ENCODE assay signal across 15 mouse cellular contexts in the genomic region with DNA sequence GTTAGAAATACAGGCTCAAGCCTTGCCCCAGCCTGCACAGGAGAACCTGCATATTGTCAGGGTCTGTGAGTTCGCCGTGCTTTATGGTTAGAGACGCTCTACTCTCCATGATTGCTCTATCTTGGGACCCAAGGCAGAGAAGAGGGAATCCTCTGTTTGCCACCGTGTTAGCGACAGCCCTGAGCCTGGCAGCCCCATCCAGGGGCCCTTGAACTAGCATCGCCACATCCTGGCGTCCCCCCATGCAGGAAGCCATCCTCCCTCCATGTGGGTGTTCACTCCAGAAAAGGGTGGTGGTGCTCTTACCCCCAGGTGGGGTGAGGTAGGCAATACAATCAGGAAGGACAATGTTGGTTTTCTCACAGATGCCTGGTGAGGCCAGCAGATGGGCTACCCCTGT.
DNase-seq lines count a peak whose midpoint lies in the region; ATAC-seq and TF ChIP-seq lines count a peak whose summit lies in the region.
"Had no signal": no experiment of that assay in that cellular context is flagged by ENCODE, and none has a peak within 500 bp of the region (broad histone marks: within the 10 kb centered on the region; RNA-seq: fewer than 3 reads in every experiment).

No protein-coding gene starts in this region.

- TF ChIP-seq CTCF in heart, adult 2 months (IDR thresholded peaks at IDR 0.05), result no peak
- no peak for TF ChIP-seq CTCF in kidney, postnatal 0 days (IDR thresholded peaks at IDR 0.05; ENCODE audit: low read depth)

- H3K4me2 ChIP-seq in heart, embryonic 11.5 days, result no peak overlapping the region
- H3K4me2 ChIP-seq in kidney, postnatal 0 days (ENCODE audit: low read length), result no peak overlapping the region
- H3K4me2 ChIP-seq: embryonic facial prominence, embryonic 12.5 days; liver, embryonic 13.5 days had no signal

- TF ChIP-seq EP300 in heart, adult 2 months (IDR thresholded peaks at IDR 0.05; ENCODE audit: insufficient read depth, low read depth, low read length), result no peak

- H3K79me2 ChIP-seq in heart, adult 2 months (replicated peaks; ENCODE audit: control insufficient read depth, insufficient read depth, low read length), result no peaks in the 10 kb centered on the region

- no peaks in the 10 kb centered on the region for H3K36me3 ChIP-seq in heart, adult 2 months (ENCODE audit: control insufficient read depth, insufficient read depth, low read length)
- H3K36me3 ChIP-seq in heart, embryonic 11.5 days (ENCODE audit: control insufficient read depth, insufficient read depth, low read length), result no peaks in the 10 kb centered on the region
- no peaks in the 10 kb centered on the region for H3K36me3 ChIP-seq in kidney, postnatal 0 days (ENCODE audit: insufficient read depth, low read length)
- H3K36me3 ChIP-seq: embryonic facial prominence, embryonic 12.5 days; liver, embryonic 13.5 days had no signal

- H3K4me3 ChIP-seq in heart, adult 2 months, result no peak overlapping the region
- H3K4me3 ChIP-seq in heart, embryonic 11.5 days (ENCODE audit: low read depth, low read length), result no peak overlapping the region
- H3K4me3 ChIP-seq in kidney, postnatal 0 days (replicated peaks; ENCODE audit: low read depth, low read length), result no peak overlapping the region
- H3K4me3 ChIP-seq: embryonic facial prominence, embryonic 12.5 days; liver, embryonic 13.5 days had no signal

- H3K27ac ChIP-seq in heart, adult 2 months, result peak overlapping the region; percentile 48
- H3K27ac ChIP-seq in heart, embryonic 11.5 days (ENCODE audit: low read depth, low read length), result no peak overlapping the region
- peak overlapping the region; percentile 96 for H3K27ac ChIP-seq in kidney, postnatal 0 days
- H3K27ac ChIP-seq: embryonic facial prominence, embryonic 12.5 days; liver, embryonic 13.5 days had no signal

- H3K4me1 ChIP-seq in heart, adult 2 months (ENCODE audit: control insufficient read depth, insufficient read depth, low read length), result peaks cover 20% of the 10 kb centered on the region
- H3K4me1 ChIP-seq in heart, embryonic 11.5 days (ENCODE audit: control insufficient read depth, insufficient read depth, low read length), result peaks cover 14% of the 10 kb centered on the region
- peaks cover 20% of the 10 kb centered on the region for H3K4me1 ChIP-seq in kidney, postnatal 0 days (replicated peaks; ENCODE audit: insufficient read depth, low read length)

- H3K9ac ChIP-seq in heart, adult 2 months (ENCODE audit: low read depth, low read length), result no peak overlapping the region
- no peak overlapping the region for H3K9ac ChIP-seq in heart, embryonic 11.5 days (ENCODE audit: low read depth, low read length)
- no peak overlapping the region for H3K9ac ChIP-seq in kidney, postnatal 0 days (ENCODE audit: low read depth, low read length)
- H3K9ac ChIP-seq: embryonic facial prominence, embryonic 12.5 days; liver, embryonic 13.5 days had no signal

- ATAC-seq in heart, embryonic 11.5 days (replicated peaks; ENCODE audit: insufficient number of reproducible peaks, low FRiP score, low TSS enrichment), result no peak
- no peak for ATAC-seq in kidney, postnatal 0 days (replicated peaks; ENCODE audit: low FRiP score, low read depth)
- peak; percentile 59 for ATAC-seq in CD4-positive, CD25-positive, alpha-beta regulatory T cell, adult 4 months
- ATAC-seq in inflammation-experienced regulatory T-cells, adult 6 months, result peak; percentile 57

- 95% methylated on average over 7 of the region's 7 CpGs for WGBS in heart, adult 2 months
- WGBS in heart, embryonic 11.5 days (ENCODE audit: insufficient replicate concordance), result 80% methylated on average over 7 of the region's 7 CpGs
- 88% methylated on average over 7 of the region's 7 CpGs for WGBS in kidney, postnatal 0 days

- intact Hi-C loops in heart, adult 2 months (cut with DNase I), result no loop called here

- no peak for DNase-seq in heart, adult 2 months
- DNase-seq in kidney, postnatal 0 days (ENCODE audit: low spot score), result no peak
- DNase-seq in kidney, adult 18-20 months, result no peak
- DNase-seq in frontal cortex, postnatal 10 days (ENCODE audit: low spot score in 2 of 2), result no peak
- DNase-seq in right cerebral cortex, postnatal 36 days (ENCODE audit: low spot score in 2 of 2), result no peak
- DNase-seq: adrenal gland, postnatal 10 days; cerebellum, adult 2 months; gastrocnemius, postnatal 10 days; liver, embryonic 13.5 days; lung, postnatal 10 days; spleen, adult 18-20 months had no signal

- H3K9me3 ChIP-seq in heart, embryonic 11.5 days (replicated peaks; ENCODE audit: control insufficient read depth, low read length), result no peaks in the 10 kb centered on the region
- no peaks in the 10 kb centered on the region for H3K9me3 ChIP-seq in kidney, postnatal 0 days (replicated peaks; ENCODE audit: low read length)
- H3K9me3 ChIP-seq: embryonic facial prominence, embryonic 12.5 days; liver, embryonic 13.5 days had no signal

- no peaks in the 10 kb centered on the region for H3K27me3 ChIP-seq in heart, adult 2 months (ENCODE audit: control insufficient read depth, insufficient read depth, low read length)
- H3K27me3 ChIP-seq in heart, embryonic 11.5 days (ENCODE audit: control insufficient read depth, insufficient read depth, low read length), result no peaks in the 10 kb centered on the region
- H3K27me3 ChIP-seq in kidney, postnatal 0 days (ENCODE audit: insufficient read depth, low read length), result no peaks in the 10 kb centered on the region
- H3K27me3 ChIP-seq: embryonic facial prominence, embryonic 12.5 days; liver, embryonic 13.5 days had no signal

- no peak for TF ChIP-seq POLR2A in heart, adult 2 months (IDR thresholded peaks at IDR 0.05; ENCODE audit: insufficient read depth, low read depth, low read length)

Comparison
In these comparisons a context has a peak if more than half of its experiments do, and no peak if none do; other contexts are left out.
1. ATAC-seq: peak in CD4-positive, CD25-positive, alpha-beta regulatory T cell, adult 4 months (single experiment) and inflammation-experienced regulatory T-cells, adult 6 months (single experiment); none in heart, embryonic 11.5 days (single experiment) and kidney, postnatal 0 days (single experiment).